Mouse (Mus musculus) cerebellum, adult 18-20 months (tissue): ENCODE data around the gene Olfr628.
"Not testable (repeated sequence)": the region's sequence is repeated elsewhere in the genome, so short reads cannot be mapped to it uniquely, and the experiment has no call there.

ENCODE experiments used
- DNase-seq, 2 experiments: peaks; one replicate each; pipeline ENCODE4 v3.0.0; 2021

The Olfr628 gene

DNA sequence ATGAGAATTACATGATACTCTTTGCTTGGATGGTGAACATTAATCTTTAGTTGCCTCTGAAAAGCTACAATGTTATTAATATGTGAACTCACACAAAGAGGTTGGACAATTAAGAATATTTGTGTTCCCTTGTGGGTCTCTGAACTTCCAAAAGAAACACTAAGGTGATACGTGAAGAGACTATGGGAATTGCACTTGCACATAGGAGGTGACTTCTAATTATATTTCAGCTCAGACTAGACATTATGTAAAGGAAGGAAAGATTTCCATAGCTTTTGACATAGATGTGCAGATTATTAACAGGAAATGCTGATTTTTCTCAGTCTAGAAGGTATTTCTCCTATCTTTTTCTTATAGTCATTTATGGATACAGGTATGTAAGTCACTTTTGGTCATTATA lies at the start of gene Olfr628:
TSS of gene Olfr628 (plus strand) at position 301 of the 400 bp plus-strand sequence.
- no peak for DNase-seq

DNA sequence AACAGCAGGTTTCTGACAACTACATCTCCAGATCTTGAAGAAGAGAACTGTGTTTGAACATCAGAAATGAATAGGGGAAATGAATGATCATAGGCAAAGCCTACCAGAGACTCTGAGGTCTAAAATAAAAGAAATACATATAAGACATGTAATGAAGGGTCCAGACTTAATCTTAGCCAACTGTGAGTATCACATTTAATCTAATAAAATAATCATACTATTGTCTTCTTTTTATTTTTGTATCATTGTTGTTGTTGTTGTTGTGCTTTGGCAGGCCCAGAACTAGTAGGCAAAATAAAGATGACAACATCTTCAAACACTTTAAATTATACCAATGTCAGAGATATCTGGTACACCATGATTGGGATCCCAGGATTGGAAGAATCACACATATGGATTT lies 47.8 kb upstream of the Olfr628 start, which contains the start of gene Olfr625-ps1:
TSS of gene Olfr625-ps1 (plus strand) at position 301 of the 400 bp plus-strand sequence.
- DNase-seq: no peak

DNA sequence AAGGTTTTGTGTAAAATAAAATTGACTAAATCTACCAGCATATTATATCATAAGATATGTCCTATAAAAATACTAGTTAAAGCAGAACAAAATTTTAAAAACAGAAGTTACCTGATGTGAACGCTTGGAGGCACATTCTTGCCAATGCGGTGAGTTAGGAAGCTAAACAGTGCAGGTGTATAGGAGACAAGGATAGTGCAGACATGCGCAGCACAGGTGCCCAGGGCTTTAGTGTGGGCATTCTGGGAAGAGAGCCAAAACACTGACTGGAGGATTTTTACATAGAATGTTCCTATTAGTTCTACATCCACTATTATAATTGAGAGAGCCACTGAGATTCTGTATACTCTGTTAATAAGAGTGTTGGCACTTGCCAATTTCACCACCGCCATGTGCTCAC lies 30.7 kb upstream of the Olfr628 start:
- DNase-seq: no peak

DNA sequence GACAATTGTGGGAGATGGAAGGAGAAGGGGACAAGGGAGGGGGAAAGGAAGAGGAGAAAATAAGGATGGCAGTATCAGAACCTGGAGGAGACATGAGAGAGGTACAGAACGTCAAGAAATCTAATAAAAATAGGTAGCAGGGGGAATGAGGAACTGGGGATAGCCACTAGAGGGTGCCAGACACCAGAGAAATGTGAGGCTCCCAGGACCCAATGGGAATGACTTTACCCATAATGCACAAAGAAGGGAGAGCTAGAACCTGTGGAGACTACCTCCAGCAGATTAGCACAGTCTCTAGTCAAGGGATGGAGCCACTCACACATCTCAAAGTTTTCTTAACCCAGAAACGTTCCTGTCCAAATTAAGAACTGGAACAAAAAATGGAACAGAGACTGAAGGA lies 18.1 kb upstream of the Olfr628 start:
- no peak for DNase-seq

DNA sequence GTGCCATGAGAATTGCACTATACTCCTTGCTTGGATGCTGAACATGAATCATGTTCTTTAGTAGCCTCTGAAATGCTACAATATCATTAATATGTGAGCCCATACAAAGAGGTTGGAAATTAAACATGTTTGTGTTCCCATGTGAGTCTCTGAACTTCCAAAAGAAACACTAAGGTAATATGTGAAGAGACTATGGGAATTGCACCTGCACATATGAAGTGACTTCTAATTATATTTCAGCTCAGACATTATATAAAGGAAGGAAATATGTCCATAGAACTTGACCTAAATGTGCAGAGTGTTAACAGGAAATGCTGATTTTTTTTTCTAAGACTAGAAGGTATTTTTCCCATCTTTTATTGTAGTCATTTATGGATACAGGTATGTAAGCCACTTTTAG lies 15.8 kb upstream of the Olfr628 start, which contains the start of gene Olfr243:
TSS of gene Olfr243 (plus strand) at position 301 of the 400 bp plus-strand sequence.
- DNase-seq: no peak

DNA sequence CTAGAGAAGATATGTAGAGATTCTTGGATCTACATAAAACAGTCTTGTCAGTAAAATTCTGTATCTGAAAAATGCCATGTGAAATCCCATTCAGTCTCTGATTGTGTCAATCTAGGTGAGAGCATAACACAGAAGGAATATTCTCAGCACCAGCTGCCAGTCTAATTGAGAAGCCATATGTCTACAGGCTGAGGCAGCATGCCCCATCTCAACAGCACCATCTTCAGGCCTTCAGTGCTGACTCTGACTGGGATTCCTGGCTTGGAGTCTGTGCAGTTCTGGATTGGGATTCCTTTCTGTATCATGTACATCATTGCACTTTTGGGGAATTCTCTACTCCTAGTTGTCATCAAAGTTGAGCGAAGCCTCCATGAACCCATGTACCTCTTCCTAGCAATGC lies 13.8 kb upstream of the Olfr628 start:
- DNase-seq: not testable (repeated sequence)

DNA sequence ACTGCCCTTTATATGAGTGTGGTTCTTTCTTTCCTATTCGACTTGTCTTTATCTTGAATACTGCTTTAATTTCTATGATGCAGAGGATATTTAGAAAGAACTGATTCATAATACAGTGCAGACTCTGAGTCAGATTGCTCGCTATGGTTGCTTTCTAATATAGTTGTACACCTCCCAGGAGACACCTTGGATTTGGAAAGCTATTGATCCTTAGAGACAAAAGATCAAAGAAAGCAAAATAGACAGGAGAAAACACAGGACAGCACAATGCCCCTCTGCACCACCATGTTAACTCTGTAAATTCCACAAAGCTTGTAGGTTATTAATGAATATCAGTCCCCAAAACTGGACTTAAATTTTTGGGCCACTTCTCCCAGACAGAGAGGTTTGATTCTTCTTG lies 14.7 kb downstream of the Olfr628 start, which contains the start of gene Olfr629:
TSS of gene Olfr629 (minus strand) at position 101 of the 400 bp plus-strand sequence.
- no peak for DNase-seq

DNA sequence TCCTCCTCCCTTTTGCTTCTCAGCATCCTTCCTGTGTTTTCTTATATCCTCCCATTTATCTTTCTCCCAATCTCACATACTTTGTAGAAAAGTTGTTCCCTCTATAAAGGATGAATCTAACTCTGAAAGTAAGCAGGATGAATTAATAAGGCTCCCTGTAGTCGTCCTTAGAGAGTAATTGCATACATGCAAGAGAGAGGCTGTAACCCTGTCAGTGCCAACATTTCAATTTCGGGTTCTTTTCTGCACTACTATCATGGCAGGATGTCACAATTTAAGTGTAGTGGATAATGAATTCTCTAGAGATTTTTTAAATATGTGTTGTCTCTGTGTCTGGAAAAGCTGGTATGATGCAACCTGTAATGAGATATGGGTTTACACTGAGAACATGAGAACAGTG lies 27.1 kb downstream of the Olfr628 start, which contains the start of gene Olfr630:
TSS of gene Olfr630 (minus strand) at position 101 of the 400 bp plus-strand sequence.
- no peak for DNase-seq

DNA sequence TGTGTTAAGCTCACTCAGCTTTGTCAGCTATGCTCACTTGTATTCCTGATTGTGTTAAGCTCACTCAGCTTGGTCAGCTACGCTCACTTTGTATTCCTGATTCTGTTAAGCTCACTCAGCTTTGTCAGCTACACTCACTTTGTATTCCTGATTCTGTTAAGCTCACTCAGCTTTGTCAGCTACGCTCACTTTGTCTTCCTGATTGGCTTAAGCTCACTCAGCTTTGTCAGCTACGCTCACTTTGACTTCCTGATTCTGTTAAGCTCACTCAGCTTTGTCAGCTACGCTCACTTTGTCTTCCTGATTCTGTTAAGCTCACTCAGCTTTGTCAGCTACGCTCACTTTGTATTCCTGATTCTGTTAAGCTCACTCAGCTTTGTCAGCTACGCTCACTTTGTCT lies 32.0 kb downstream of the Olfr628 start:
- not testable (repeated sequence) for DNase-seq

DNA sequence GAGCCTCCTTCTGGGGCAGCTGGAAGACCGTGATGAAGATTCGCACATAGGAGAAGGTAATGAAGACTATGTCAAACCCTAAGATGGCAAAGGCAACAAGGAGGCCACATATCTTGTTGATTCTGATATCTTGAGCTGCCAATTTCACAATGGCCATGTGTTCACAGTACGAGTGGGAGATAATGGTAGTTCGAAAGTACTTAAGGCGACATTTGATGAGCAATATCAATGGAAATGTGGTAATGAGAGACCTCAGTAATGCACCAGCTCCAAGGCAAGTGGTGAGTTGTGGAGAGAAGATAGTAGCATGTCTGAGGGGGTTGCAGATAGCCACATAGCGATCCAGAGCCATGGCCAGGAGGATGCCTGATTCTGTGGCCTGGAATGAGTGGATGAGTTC lies 37.5 kb downstream of the Olfr628 start:
- not testable (repeated sequence) for DNase-seq

DNA sequence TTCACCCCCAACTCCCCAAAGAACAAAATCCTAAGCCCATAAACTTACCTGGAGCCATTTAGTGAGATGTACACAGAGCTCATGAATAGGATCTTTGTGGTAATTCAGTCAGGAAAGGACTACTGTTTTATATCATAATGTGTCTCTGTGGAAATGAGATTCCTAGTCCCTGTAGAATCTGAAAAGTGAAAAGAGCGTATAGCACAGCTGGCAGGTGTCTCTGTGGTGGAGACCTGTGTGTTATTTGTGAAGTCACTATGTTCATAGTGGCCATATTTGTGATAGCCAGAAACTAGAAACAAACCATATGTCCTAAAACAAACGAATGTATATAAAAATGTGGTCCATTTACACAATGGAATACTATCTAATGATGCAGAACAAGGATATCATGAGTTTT lies 41.3 kb downstream of the Olfr628 start, which contains the start of gene Olfr69:
TSS of gene Olfr69 (minus strand) at position 101 of the 400 bp plus-strand sequence.
- no peak for DNase-seq

DNA sequence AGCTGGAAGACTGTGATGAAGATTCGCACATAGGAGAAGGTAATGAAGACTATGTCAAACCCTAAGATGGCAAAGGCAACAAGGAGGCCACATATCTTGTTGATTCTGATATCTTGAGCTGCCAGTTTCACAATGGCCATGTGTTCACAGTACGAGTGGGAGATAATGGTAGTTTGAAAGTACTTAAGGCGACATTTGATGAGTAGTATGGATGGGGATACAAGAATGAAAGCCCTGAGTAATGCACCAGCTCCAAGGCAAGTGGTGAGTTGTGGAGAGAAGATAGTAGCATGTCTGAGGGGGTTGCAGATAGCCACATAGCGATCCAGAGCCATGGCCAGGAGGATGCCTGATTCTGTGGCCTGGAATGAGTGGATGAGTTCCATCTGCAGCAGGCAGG lies 47.5 kb downstream of the Olfr628 start:
- DNase-seq: not testable (repeated sequence)

DNA sequence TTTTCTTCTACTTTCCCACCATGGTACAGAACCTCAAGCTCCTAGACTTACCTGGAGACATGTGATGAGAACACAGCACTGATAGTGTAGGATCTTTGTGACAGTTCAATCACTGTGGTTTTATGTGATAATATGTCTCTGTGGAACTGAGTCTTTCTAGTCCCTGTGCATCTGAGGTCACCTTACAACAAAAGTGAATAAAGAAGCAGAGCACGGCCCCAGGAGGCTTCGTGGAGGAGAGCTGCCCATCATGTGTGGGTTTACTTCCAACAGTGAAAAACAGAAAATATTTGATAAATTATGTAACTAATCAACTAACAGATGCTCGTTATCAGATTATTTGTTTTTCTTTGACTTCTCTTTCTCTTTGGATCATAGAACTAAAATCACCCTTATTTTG lies 49.4 kb downstream of the Olfr628 start, which contains the start of gene Olfr68:
TSS of gene Olfr68 (minus strand) at position 101 of the 400 bp plus-strand sequence.
- DNase-seq: no peak
